Mouse (Mus musculus) hindbrain, embryonic 14.5 days (tissue): ENCODE measurements around the gene Mfng. TPM values are rescaled to one million over a fixed set of nuclear protein-coding genes. Genes with fewer than 3 reads are reported as not detected.

ENCODE experiments used
- ATAC-seq: fragments of 200-750 bp; cut with Nextera tagmentation; 2 replicates; pipeline ENCODE4 v1.8.0; 2017; ENCODE audit warnings: moderate number of reproducible peaks, mild to moderate bottlenecking, moderate TSS enrichment, moderate library complexity; ENCODE audit not compliant: low FRiP score
- DNase-seq: peaks from one replicate; pipeline ENCODE4 v3.0.0-alpha.2; 2015; ENCODE audit warnings: low spot score
- H3K27ac ChIP-seq: fragments of 300-500 bp; sonication (generic); 2 replicates; pipeline ENCODE4 v1.5.1; 2014; ENCODE audit warnings: mild to moderate bottlenecking, moderate library complexity
- H3K27me3 ChIP-seq: fragments of 300-500 bp; sonication (generic); 2 replicates; pipeline ENCODE4 v1.6.1; 2014; ENCODE audit warnings: mild to moderate bottlenecking, low read length, mixed read lengths; ENCODE audit not compliant: control insufficient read depth, insufficient read depth
- H3K36me3 ChIP-seq: fragments of 300-500 bp; sonication (generic); replicated peaks from 2 replicates; pipeline ENCODE4 v1.6.1; 2014; ENCODE audit not compliant: control insufficient read depth, insufficient read depth
- H3K4me1 ChIP-seq: fragments of 300-500 bp; sonication (generic); replicated peaks from 2 replicates; pipeline ENCODE4 v1.6.1; 2014; ENCODE audit warnings: antibody characterized with exemption, low read length, mixed read lengths; ENCODE audit not compliant: control insufficient read depth, insufficient read depth
- H3K4me2 ChIP-seq: fragments of 300-500 bp; sonication (generic); replicated peaks from 2 replicates; pipeline ENCODE4 v1.6.1; 2014; ENCODE audit warnings: mild to moderate bottlenecking, moderate library complexity
- H3K4me3 ChIP-seq: fragments of 300-500 bp; sonication (generic); replicated peaks from 2 replicates; pipeline ENCODE4 v1.5.1; 2014; ENCODE audit warnings: mild to moderate bottlenecking, low read length
- H3K9ac ChIP-seq: fragments of 300-500 bp; sonication (generic); 2 replicates; pipeline ENCODE4 v1.6.1; 2014
- H3K9me3 ChIP-seq: fragments of 300-500 bp; sonication (generic); 2 replicates; pipeline ENCODE4 v1.6.1; 2016; ENCODE audit warnings: low read length; ENCODE audit not compliant: control insufficient read depth
- WGBS: fragments of 180-500 bp; shearing (Covaris S2); extraction: QIAGEN DNeasy Blood & Tissue Kit; methylation state at CpG from one replicate; pipeline ENCODE4 v1.1.7; 2014; 5-methylcytosine and 5-hydroxymethylcytosine counted together
- polyA plus RNA-seq: library from polyadenylated mRNA; unstranded; fragments of >200 nt; fragmentation: Nextera tagmentation; extraction: Ambion mirVana; gene quantifications from 2 replicates; pipeline ENCODE4 v1.2.1, GENCODE M21; 2014

Mfng gene
- polyA plus RNA-seq, 1 experiment from 2014 or later: 12.5 TPM

- Histone ChIP-seq H3K9ac (peak within 1 kb of the TSS; percentile 77), H3K4me2 (peak within 1 kb of the TSS; percentile 85), H3K4me1 (peaks cover 13% of the 10 kb centered on the region), H3K4me3 (peak within 1 kb of the TSS; percentile 69), H3K9me3 (no peaks in the 10 kb centered on the region), H3K36me3 (no peaks in the 10 kb centered on the region), H3K27me3 (peaks cover 30% of the 10 kb centered on the region), H3K27ac (peak within 1 kb of the TSS; percentile 77)
- DNase-seq (peak; percentile 46), ATAC-seq (peak; percentile 55)
- WGBS: 2% methylated on average over 83 of the region's 89 CpGs
Observed at GRCm38 (mm10) chr15:78718290-78719250, 54.7 kb downstream of the Mfng start, which contains the start of gene Elfn2. Gene Elfn2 (minus strand): TSS chr15:78718771.

GRCm38 (mm10) chr15:78716936-78717335, 56.3 kb downstream of the Mfng start:
- peaks cover 30% of the 10 kb centered on the region for H3K4me1 ChIP-seq
- peak overlapping the region; percentile 85 for H3K4me2 ChIP-seq
- ATAC-seq (no peak), DNase-seq (no peak)
- peak overlapping the region; percentile 77 for H3K9ac ChIP-seq
- no peaks in the 10 kb centered on the region for H3K36me3 ChIP-seq
- 51% methylated on average over 13 of the region's 13 CpGs for WGBS
- H3K27ac ChIP-seq: peak overlapping the region; percentile 77
- no peaks in the 10 kb centered on the region for H3K9me3 ChIP-seq
- H3K27me3 ChIP-seq: peaks cover 33% of the 10 kb centered on the region
- peak overlapping the region; percentile 69 for H3K4me3 ChIP-seq

- peaks cover 38% of the 10 kb centered on the region for H3K27me3 ChIP-seq
- H3K4me2 ChIP-seq: peak overlapping the region; percentile 85
Observed at GRCm38 (mm10) chr15:78715856-78716255, 57.4 kb downstream of the Mfng start.

GRCm38 (mm10) chr15:78713751-78714150, 59.5 kb downstream of the Mfng start:
- Histone ChIP-seq H3K4me2 (peak overlapping the region; percentile 66; the same call in 1 of the 2 replicates), H3K4me1 (peaks cover 48% of the 10 kb centered on the region), H3K36me3 (no peaks in the 10 kb centered on the region), H3K4me3 (no peak overlapping the region), H3K9ac (0 out of 2 replicates have a peak overlapping the region, but pooled peaks have one; percentile 62), H3K9me3 (no peaks in the 10 kb centered on the region), H3K27ac (no peak overlapping the region), H3K27me3 (peaks cover 26% of the 10 kb centered on the region; the same call in 1 of the 2 replicates)
- 71% methylated on average over 7 of the region's 7 CpGs for WGBS
- no peak for ATAC-seq
- DNase-seq: no peak

More at GRCm38 (mm10) chr15:78715856-78716255, 57.4 kb downstream of the Mfng start:
- H3K4me1 ChIP-seq: peaks cover 40% of the 10 kb centered on the region
- no peak overlapping the region for H3K9ac ChIP-seq
- DNase-seq (no peak), ATAC-seq (no peak)
- 56% methylated on average over 5 of the region's 5 CpGs for WGBS
- no peaks in the 10 kb centered on the region for H3K9me3 ChIP-seq
- no peak overlapping the region for H3K4me3 ChIP-seq
- no peaks in the 10 kb centered on the region for H3K36me3 ChIP-seq
- no peak overlapping the region for H3K27ac ChIP-seq

- 6% methylated on average over 47 of the region's 53 CpGs for WGBS
- Histone ChIP-seq H3K4me1 (peaks cover 47% of the 10 kb centered on the region), H3K9ac (peak overlapping the region; percentile 62), H3K9me3 (no peaks in the 10 kb centered on the region), H3K36me3 (no peaks in the 10 kb centered on the region), H3K27me3 (peaks cover 26% of the 10 kb centered on the region; the same call in 1 of the 2 replicates), H3K4me2 (peak overlapping the region; percentile 66), H3K27ac (0 out of 2 replicates have a peak overlapping the region, but pooled peaks have one; percentile 4), H3K4me3 (peak overlapping the region; percentile 29)
- peak; percentile 41 for DNase-seq
- no peak for ATAC-seq
Observed at GRCm38 (mm10) chr15:78712335-78713258, 60.7 kb downstream of the Mfng start.

GRCm38 (mm10) chr15:78711935-78712334, 61.3 kb downstream of the Mfng start:
- Histone ChIP-seq H3K36me3 (no peaks in the 10 kb centered on the region), H3K4me2 (peak overlapping the region; percentile 66), H3K27me3 (peaks cover 22% of the 10 kb centered on the region; the same call in 1 of the 2 replicates), H3K4me3 (0 out of 2 replicates have a peak overlapping the region, but pooled peaks have one; percentile 29), H3K9me3 (no peaks in the 10 kb centered on the region), H3K27ac (no peak overlapping the region), H3K9ac (0 out of 2 replicates have a peak overlapping the region, but pooled peaks have one; percentile 10), H3K4me1 (peaks cover 47% of the 10 kb centered on the region)
- DNase-seq (no peak), ATAC-seq (no peak)
- WGBS: 68% methylated on average over 7 of the region's 7 CpGs

GRCm38 (mm10) chr15:78710634-78711033, 62.6 kb downstream of the Mfng start:
- Histone ChIP-seq H3K4me3 (no peak overlapping the region), H3K27ac (peak overlapping the region; percentile 55; the same call in 1 of the 2 replicates), H3K27me3 (peaks cover 17% of the 10 kb centered on the region; the same call in 1 of the 2 replicates), H3K4me1 (peaks cover 47% of the 10 kb centered on the region), H3K9ac (peak overlapping the region; percentile 31; the same call in 1 of the 2 replicates), H3K36me3 (no peaks in the 10 kb centered on the region), H3K9me3 (no peaks in the 10 kb centered on the region), H3K4me2 (peak overlapping the region; percentile 29)
- WGBS: 18% methylated on average over 6 of the region's 6 CpGs
- DNase-seq: peak; percentile 37
- peak; percentile 34 for ATAC-seq

GRCm38 (mm10) chr15:78709767-78710166, 63.5 kb downstream of the Mfng start:
- Histone ChIP-seq H3K9ac (0 out of 2 replicates have a peak overlapping the region, but pooled peaks have one; percentile 31), H3K4me1 (peaks cover 47% of the 10 kb centered on the region)

More at GRCm38 (mm10) chr15:78709767-78710166, 63.5 kb downstream of the Mfng start:
- WGBS: 14% methylated on average over 7 of the region's 7 CpGs
- Histone ChIP-seq H3K36me3 (no peaks in the 10 kb centered on the region), H3K4me2 (peak overlapping the region; percentile 29), H3K9me3 (no peaks in the 10 kb centered on the region), H3K4me3 (no peak overlapping the region), H3K27me3 (peaks cover 8% of the 10 kb centered on the region; the same call in 1 of the 2 replicates), H3K27ac (0 out of 2 replicates have a peak overlapping the region, but pooled peaks have one; percentile 55)
- DNase-seq (peak; percentile 68), ATAC-seq (peak; percentile 44; the same call in 1 of the 2 replicates)
